Mouse (Mus musculus) heart, adult 2 months (tissue): ENCODE results near the gene Ranbp3.

Experiments
- CTCF ChIP-seq: fragments of 200-600 bp; IDR thresholded peaks from 2 replicates; pipeline ENCODE4 v1.8.1; 2022; ENCODE audit warnings: antibody characterized with exemption, mild to moderate bottlenecking, moderate library complexity
- POLR2A ChIP-seq: fragments of 200-500 bp; IDR thresholded peaks from 2 replicates; pipeline ENCODE4 v1.6.1; 2011; ENCODE audit warnings: mild to moderate bottlenecking, low read depth, low read length, control low read depth; ENCODE audit not compliant: insufficient read depth

DNA sequence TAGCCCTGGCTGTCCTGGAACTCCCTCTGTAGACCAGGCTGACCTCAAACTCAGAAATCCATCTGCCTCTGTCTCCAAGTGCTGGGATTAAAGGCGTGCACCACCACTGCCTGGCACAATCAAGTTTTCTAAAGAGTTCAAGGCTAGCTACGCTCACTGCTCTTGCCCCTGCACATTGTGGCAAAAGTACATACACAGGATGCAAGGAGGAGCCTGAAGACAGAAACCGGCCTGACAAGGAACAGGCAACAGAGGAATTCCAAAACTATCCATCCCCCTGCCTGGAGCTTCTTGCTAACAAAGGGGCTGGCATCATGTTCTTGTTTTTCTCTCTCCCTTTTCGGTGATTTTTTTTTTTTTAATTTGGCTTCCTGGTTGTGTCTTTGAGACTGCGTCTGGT is 71.1 kb downstream of the Ranbp3 start:
- TF ChIP-seq POLR2A: no peak
- TF ChIP-seq CTCF: no peak
